Mouse (Mus musculus) midbrain, embryonic 11.5 days (tissue): ENCODE data around the gene Acer1. TPM values are rescaled to one million over a fixed set of nuclear protein-coding genes. Genes with fewer than 3 reads are reported as not detected.

Experiments used
- ATAC-seq: fragments of 200-750 bp; cut with Nextera tagmentation; 2 replicates; pipeline ENCODE4 v1.8.0; 2017; ENCODE audit warnings: moderate TSS enrichment, moderate library complexity; ENCODE audit not compliant: low FRiP score
- DNase-seq: peaks from one replicate; pipeline ENCODE4 v3.0.0; 2015; ENCODE audit warnings: low spot score; ENCODE audit errors: missing footprints
- H3K27ac ChIP-seq: fragments of 300-500 bp; sonication (generic); 2 replicates; pipeline ENCODE4 v1.5.1; 2014; ENCODE audit warnings: low read depth, low read length
- H3K27me3 ChIP-seq: fragments of 300-500 bp; sonication (generic); 2 replicates; pipeline ENCODE4 v1.6.1; 2014; ENCODE audit warnings: mild to moderate bottlenecking, low read length, moderate library complexity, mixed read lengths; ENCODE audit not compliant: control insufficient read depth, insufficient read depth
- H3K36me3 ChIP-seq: fragments of 300-500 bp; sonication (generic); 2 replicates; pipeline ENCODE4 v1.6.1; 2014; ENCODE audit warnings: mild to moderate bottlenecking, low read length, moderate library complexity, mixed read lengths; ENCODE audit not compliant: control insufficient read depth, insufficient read depth
- H3K4me1 ChIP-seq: fragments of 300-500 bp; sonication (generic); 2 replicates; pipeline ENCODE4 v1.6.1; 2014; ENCODE audit warnings: low read length; ENCODE audit not compliant: control insufficient read depth, insufficient read depth
- H3K4me2 ChIP-seq: fragments of 300-500 bp; sonication (generic); 2 replicates; pipeline ENCODE4 v1.6.1; 2014; ENCODE audit warnings: mild to moderate bottlenecking, moderate library complexity
- H3K4me3 ChIP-seq: fragments of 300-500 bp; sonication (generic); 2 replicates; pipeline ENCODE4 v1.5.1; 2014; ENCODE audit warnings: low read depth, low read length
- H3K9ac ChIP-seq: fragments of 300-500 bp; sonication (generic); 2 replicates; pipeline ENCODE4 v1.6.1; 2014; ENCODE audit warnings: low read length
- H3K9me3 ChIP-seq: fragments of 300-500 bp; sonication (generic); 2 replicates; pipeline ENCODE4 v1.6.1; 2016; ENCODE audit warnings: low read length; ENCODE audit not compliant: control insufficient read depth
- WGBS: fragments of 180-500 bp; shearing (Covaris S2); extraction: QIAGEN DNeasy Blood & Tissue Kit; methylation state at CpG from one replicate; pipeline ENCODE4 v1.1.7; 2014; 5-methylcytosine and 5-hydroxymethylcytosine counted together
- polyA plus RNA-seq: library from polyadenylated mRNA; unstranded; fragments of >200 nt; fragmentation: Nextera tagmentation; extraction: Ambion mirVana; gene quantifications from 2 replicates; pipeline ENCODE4 v1.2.1, GENCODE M21; 2014

Acer1 gene
- not detected in 2 replicates for polyA plus RNA-seq

GRCm38 (mm10) chr17:56982013-56982412 is at the start of gene Acer1:
TSS of gene Acer1 (minus strand) at chr17:56982126.
- ATAC-seq (no peak), DNase-seq (no peak)
- no peaks in the 10 kb centered on the region for H3K4me1 ChIP-seq
- no peaks in the 10 kb centered on the region for H3K9me3 ChIP-seq
- H3K27ac ChIP-seq = no peak within 1 kb of the TSS
- H3K4me2 ChIP-seq = no peak within 1 kb of the TSS
- no peak within 1 kb of the TSS for H3K9ac ChIP-seq
- H3K4me3 ChIP-seq = no peak within 1 kb of the TSS
- H3K27me3 ChIP-seq = no peaks in the 10 kb centered on the region
- no peaks in the 10 kb centered on the region for H3K36me3 ChIP-seq
- 78% methylated on average over 5 of the region's 5 CpGs for WGBS

- DNase-seq (peak; percentile 98), ATAC-seq (peak; percentile 0; the same call in 1 of the 2 replicates)
- peak within 1 kb of the TSS; percentile 95 for H3K4me3 ChIP-seq
- H3K27ac ChIP-seq = peak within 1 kb of the TSS; percentile 90
- H3K4me2 ChIP-seq = peak within 1 kb of the TSS; percentile 88
- H3K36me3 ChIP-seq = peaks cover 10% of the 10 kb centered on the region
- no peaks in the 10 kb centered on the region for H3K9me3 ChIP-seq
- no peaks in the 10 kb centered on the region for H3K27me3 ChIP-seq
- H3K4me1 ChIP-seq = peaks cover 14% of the 10 kb centered on the region
- H3K9ac ChIP-seq = peak within 1 kb of the TSS; percentile 96
- under 1% methylated on average over 89 of the region's 99 CpGs for WGBS
These were observed 49.2 kb upstream of the Acer1 start, which contains the start of gene Khsrp for GRCm38 (mm10) chr17:57030931-57031660. TSS of gene Khsrp (minus strand) at chr17:57031522.

GRCm38 (mm10) chr17:57029691-57030090 is 47.8 kb upstream of the Acer1 start:
- H3K4me2 ChIP-seq = peak overlapping the region; percentile 88

GRCm38 (mm10) chr17:57027471-57027870 is 45.5 kb upstream of the Acer1 start:
- 91% methylated on average over 4 of the region's 4 CpGs for WGBS
- H3K9ac ChIP-seq = no peak overlapping the region
- H3K27ac ChIP-seq = no peak overlapping the region
- peaks cover 12% of the 10 kb centered on the region for H3K4me1 ChIP-seq
- DNase-seq (no peak), ATAC-seq (no peak)
- no peak overlapping the region for H3K4me3 ChIP-seq
- no peaks in the 10 kb centered on the region for H3K27me3 ChIP-seq
- peaks cover 43% of the 10 kb centered on the region for H3K36me3 ChIP-seq
- no peak overlapping the region for H3K4me2 ChIP-seq
- H3K9me3 ChIP-seq = no peaks in the 10 kb centered on the region

More at GRCm38 (mm10) chr17:57029691-57030090, 47.8 kb upstream of the Acer1 start:
- ATAC-seq (no peak), DNase-seq (no peak)
- Histone ChIP-seq H3K9me3 (no peaks in the 10 kb centered on the region), H3K36me3 (peaks cover 22% of the 10 kb centered on the region), H3K27ac (no peak overlapping the region), H3K27me3 (no peaks in the 10 kb centered on the region), H3K4me3 (peak overlapping the region; percentile 95), H3K9ac (peak overlapping the region; percentile 96), H3K4me1 (peaks cover 14% of the 10 kb centered on the region)
- WGBS = 54% methylated on average over 8 of the region's 8 CpGs

- H3K27ac ChIP-seq = no peak overlapping the region
- no peaks in the 10 kb centered on the region for H3K4me1 ChIP-seq
- H3K4me3 ChIP-seq = no peak overlapping the region
- H3K4me2 ChIP-seq = no peak overlapping the region
- no peak for DNase-seq
- H3K36me3 ChIP-seq = peaks cover 40% of the 10 kb centered on the region
- no peaks in the 10 kb centered on the region for H3K27me3 ChIP-seq
- no peak for ATAC-seq
- 94% methylated on average over 5 of the region's 5 CpGs for WGBS
- no peak overlapping the region for H3K9ac ChIP-seq
- no peaks in the 10 kb centered on the region for H3K9me3 ChIP-seq
These were observed 39.0 kb upstream of the Acer1 start for GRCm38 (mm10) chr17:57020960-57021359.

GRCm38 (mm10) chr17:57019693-57020092 is 37.8 kb upstream of the Acer1 start:
- 84% methylated on average over 2 of the region's 2 CpGs for WGBS
- Histone ChIP-seq H3K27ac (no peak overlapping the region), H3K9ac (no peak overlapping the region), H3K36me3 (peaks cover 29% of the 10 kb centered on the region), H3K4me2 (no peak overlapping the region), H3K4me1 (no peaks in the 10 kb centered on the region), H3K9me3 (no peaks in the 10 kb centered on the region), H3K27me3 (no peaks in the 10 kb centered on the region), H3K4me3 (no peak overlapping the region)
- no peak for ATAC-seq
- no peak for DNase-seq

- ATAC-seq = 0 out of 2 replicates have a peak, but pooled peaks have one; percentile 1
- peak overlapping the region; percentile 84 for H3K9ac ChIP-seq
These were observed 30.4 kb upstream of the Acer1 start for GRCm38 (mm10) chr17:57012245-57012795.

GRCm38 (mm10) chr17:57011236-57012141 is 29.6 kb upstream of the Acer1 start, which contains the start of the genes Gtf2f1 and Gm17949:
TSS of gene Gtf2f1 (minus strand) at chr17:57011288.
TSS of gene Gm17949 (plus strand) at chr17:57011469.
- Histone ChIP-seq H3K4me3 (peak within 1 kb of the TSS; percentile 50), H3K36me3 (peaks cover 7% of the 10 kb centered on the region)

More at GRCm38 (mm10) chr17:57012245-57012795, 30.4 kb upstream of the Acer1 start:
- no peaks in the 10 kb centered on the region for H3K27me3 ChIP-seq
- H3K36me3 ChIP-seq = peaks cover 3% of the 10 kb centered on the region
- peak overlapping the region; percentile 50 for H3K4me3 ChIP-seq
- H3K4me1 ChIP-seq = peaks cover 15% of the 10 kb centered on the region
- H3K27ac ChIP-seq = peak overlapping the region; percentile 82; the same call in 1 of the 2 replicates
- WGBS = 70% methylated on average over 13 of the region's 13 CpGs
- H3K9me3 ChIP-seq = no peaks in the 10 kb centered on the region
- peak overlapping the region; percentile 92 for H3K4me2 ChIP-seq
- no peak for DNase-seq

More at GRCm38 (mm10) chr17:57011236-57012141, 29.6 kb upstream of the Acer1 start, which contains the start of the genes Gtf2f1 and Gm17949:
- ATAC-seq (peak; percentile 93), DNase-seq (peak; percentile 100)
- Histone ChIP-seq H3K27me3 (no peaks in the 10 kb centered on the region), H3K27ac (peak within 1 kb of the TSS; percentile 82), H3K4me1 (peaks cover 15% of the 10 kb centered on the region), H3K9me3 (no peaks in the 10 kb centered on the region), H3K4me2 (peak within 1 kb of the TSS; percentile 92), H3K9ac (peak within 1 kb of the TSS; percentile 84)
- under 1% methylated on average over 51 of the region's 51 CpGs for WGBS
